Mouse (Mus musculus) intestine, embryonic 16.5 days (tissue): ENCODE data around the gene Casp9. TPM values are rescaled to one million over a fixed set of nuclear protein-coding genes. Genes with fewer than 3 reads are reported as not detected.
"Not testable (repeated sequence)": the region's sequence is repeated elsewhere in the genome, so short reads cannot be mapped to it uniquely, and the experiment has no call there.

Experiments
- ATAC-seq: fragments of 200-750 bp; cut with Nextera tagmentation; 2 replicates; pipeline ENCODE4 v1.8.0; 2017; ENCODE audit warnings: moderate TSS enrichment, moderate library complexity
- H3K27ac ChIP-seq: fragments of 300-500 bp; sonication (generic); 2 replicates; pipeline ENCODE4 v1.5.1; 2014; ENCODE audit warnings: mild to moderate bottlenecking, low read length
- H3K27me3 ChIP-seq: fragments of 300-500 bp; sonication (generic); replicated peaks from 2 replicates; pipeline ENCODE4 v1.6.1; 2014; ENCODE audit warnings: low read length, control low read depth, mixed read lengths; ENCODE audit not compliant: control insufficient read depth, insufficient read depth
- H3K36me3 ChIP-seq: fragments of 300-500 bp; sonication (generic); 2 replicates; pipeline ENCODE4 v1.6.1; 2014; ENCODE audit warnings: low read length, control low read depth; ENCODE audit not compliant: control insufficient read depth, insufficient read depth
- H3K4me1 ChIP-seq: fragments of 300-500 bp; sonication (generic); 2 replicates; pipeline ENCODE4 v1.6.1; 2014; ENCODE audit warnings: low read length, control low read depth, mixed read lengths; ENCODE audit not compliant: control insufficient read depth, insufficient read depth
- H3K4me2 ChIP-seq: fragments of 300-500 bp; sonication (generic); 2 replicates; pipeline ENCODE4 v1.6.1; 2014; ENCODE audit warnings: low read depth, low read length, control low read depth
- H3K4me3 ChIP-seq: fragments of 300-500 bp; sonication (generic); 2 replicates; pipeline ENCODE4 v1.5.1; 2014; ENCODE audit warnings: mild to moderate bottlenecking, low read length
- H3K9ac ChIP-seq: fragments of 300-500 bp; sonication (generic); 2 replicates; pipeline ENCODE4 v1.6.1; 2014; ENCODE audit warnings: low read depth, low read length
- H3K9me3 ChIP-seq: fragments of 300-500 bp; sonication (generic); 2 replicates; pipeline ENCODE4 v1.6.1; 2016; ENCODE audit warnings: low read length, control low read depth; ENCODE audit not compliant: control insufficient read depth
- WGBS: fragments of 180-500 bp; shearing (Covaris S2); extraction: QIAGEN DNeasy Blood & Tissue Kit; methylation state at CpG from one replicate; pipeline ENCODE4 v1.1.7; 2014; 5-methylcytosine and 5-hydroxymethylcytosine counted together
- polyA plus RNA-seq: library from polyadenylated mRNA; unstranded; fragments of >200 nt; fragmentation: Nextera tagmentation; extraction: Ambion mirVana; gene quantifications from 2 replicates; pipeline ENCODE4 v1.2.1, GENCODE M21; 2015

The Casp9 gene
- polyA plus RNA-seq, 1 experiment from 2014 or later: 21.3 TPM

DNA sequence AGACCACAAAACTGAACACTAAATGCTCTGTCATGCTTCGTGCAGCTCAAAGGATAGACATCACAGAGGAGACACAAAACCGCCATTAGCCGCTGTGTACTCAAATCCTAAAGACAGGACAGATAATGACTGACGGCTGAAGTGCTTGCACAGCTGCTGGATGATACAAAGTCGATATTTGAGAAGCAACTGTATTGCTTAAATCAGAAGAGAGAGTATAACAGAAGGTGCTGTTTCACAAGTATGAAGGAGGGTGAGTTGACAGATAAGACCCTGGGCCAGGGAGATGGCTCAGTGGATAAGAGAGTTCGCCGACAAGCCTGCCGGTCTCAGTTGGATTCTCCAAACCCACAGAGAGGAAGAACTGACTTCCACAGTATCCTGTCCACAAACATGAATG is 21.6 kb upstream of the Casp9 start:
- H3K36me3 ChIP-seq: peaks cover 16% of the 10 kb centered on the region
- 90% methylated on average over 8 of the region's 8 CpGs for WGBS
- no peak overlapping the region for H3K4me3 ChIP-seq
- H3K27ac ChIP-seq: no peak overlapping the region
- ATAC-seq: no peak
- no peak overlapping the region for H3K4me2 ChIP-seq
- no peaks in the 10 kb centered on the region for H3K9me3 ChIP-seq
- no peak overlapping the region for H3K9ac ChIP-seq
- no peaks in the 10 kb centered on the region for H3K27me3 ChIP-seq
- peaks cover 12% of the 10 kb centered on the region for H3K4me1 ChIP-seq

DNA sequence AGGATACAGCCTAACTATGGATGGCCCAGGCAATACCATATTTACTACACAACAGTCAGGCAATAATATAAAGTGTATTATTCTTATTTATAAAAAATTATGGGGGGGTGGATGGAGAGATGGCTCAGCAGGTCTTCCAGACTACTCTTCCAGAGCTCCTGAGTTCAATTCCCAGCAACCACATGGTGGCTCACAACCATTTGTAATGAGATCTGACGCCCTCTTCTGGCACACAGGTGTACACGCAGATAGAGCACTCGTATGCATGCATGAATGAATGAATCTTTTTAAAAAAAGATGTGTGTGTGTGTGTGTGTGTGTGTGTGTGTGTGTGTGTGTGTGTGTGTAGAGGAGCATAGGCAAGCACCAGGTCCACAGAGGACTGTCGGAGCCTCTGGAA is 20.4 kb upstream of the Casp9 start:
- H3K36me3 ChIP-seq: peaks cover 12% of the 10 kb centered on the region
- not testable (repeated sequence) for H3K4me3 ChIP-seq, H3K9ac ChIP-seq, H3K4me1 ChIP-seq, H3K27ac ChIP-seq, H3K4me2 ChIP-seq, H3K9me3 ChIP-seq, ATAC-seq, H3K27me3 ChIP-seq
- 84% methylated on average over 4 of the region's 4 CpGs for WGBS

GRCm38 (mm10) chr4:141779828-141780227 is 13.6 kb upstream of the Casp9 start:
- Histone ChIP-seq H3K27ac (no peak overlapping the region), H3K27me3 (no peaks in the 10 kb centered on the region), H3K4me1 (no peaks in the 10 kb centered on the region), H3K9me3 (no peaks in the 10 kb centered on the region), H3K4me2 (no peak overlapping the region), H3K36me3 (peaks cover 23% of the 10 kb centered on the region; the same call in 1 of the 2 replicates), H3K4me3 (no peak overlapping the region), H3K9ac (no peak overlapping the region)
- WGBS: 91% methylated on average over 8 of the region's 8 CpGs
- no peak for ATAC-seq

DNA sequence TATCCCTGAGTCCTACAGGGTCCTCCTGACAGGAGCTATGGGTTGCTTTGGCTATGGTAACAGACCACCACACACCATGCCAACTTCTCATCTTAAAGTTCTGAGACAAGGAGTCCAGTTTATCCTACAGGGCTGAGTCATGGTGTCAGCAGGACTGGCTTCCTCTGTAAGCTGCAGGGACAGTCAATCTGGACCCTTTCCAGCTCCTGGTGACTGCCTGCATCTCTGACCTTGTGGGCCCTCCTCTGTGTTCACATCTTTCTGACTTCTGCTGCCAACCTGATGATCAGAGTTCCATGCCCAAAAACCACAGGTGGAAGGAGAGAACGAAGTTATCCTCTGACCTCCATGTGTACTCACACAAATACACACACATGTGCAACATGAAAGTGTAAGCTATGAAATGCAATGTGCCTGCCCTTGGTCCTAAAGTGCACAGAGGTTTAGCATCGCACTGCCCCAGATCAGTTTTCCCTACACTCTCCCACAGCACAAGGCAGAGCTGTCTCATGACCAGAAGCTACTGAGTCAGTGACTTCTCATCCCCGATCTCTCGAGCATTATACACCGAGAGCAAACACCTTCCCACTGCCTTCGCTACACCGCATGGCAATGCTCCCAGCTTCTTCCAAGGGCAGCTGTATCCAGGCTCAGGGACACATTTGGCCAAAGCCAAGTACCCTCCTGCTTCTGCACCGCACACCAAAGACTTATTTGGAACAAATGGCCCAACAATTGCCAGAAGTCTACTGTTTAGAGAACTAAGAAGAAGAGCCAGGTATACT is 12.0 kb upstream of the Casp9 start:
- Histone ChIP-seq H3K27ac (no peak overlapping the region), H3K4me2 (no peak overlapping the region), H3K9ac (no peak overlapping the region), H3K4me3 (no peak overlapping the region), H3K4me1 (no peaks in the 10 kb centered on the region), H3K9me3 (no peaks in the 10 kb centered on the region), H3K27me3 (no peaks in the 10 kb centered on the region), H3K36me3 (peaks cover 23% of the 10 kb centered on the region; the same call in 1 of the 2 replicates)
- ATAC-seq: no peak
- 95% methylated on average over 8 of the region's 8 CpGs for WGBS

- H3K36me3 ChIP-seq: 0 out of 2 replicates have a peak, but pooled peaks cover 15% of the 10 kb centered on the region
- no peak overlapping the region for H3K4me2 ChIP-seq
- WGBS: 76% methylated on average over 5 of the region's 5 CpGs
- H3K4me3 ChIP-seq: no peak overlapping the region
- no peak for ATAC-seq
- no peaks in the 10 kb centered on the region for H3K9me3 ChIP-seq
- H3K27me3 ChIP-seq: no peaks in the 10 kb centered on the region
- H3K9ac ChIP-seq: no peak overlapping the region
- peaks cover 4% of the 10 kb centered on the region; the same call in 1 of the 2 replicates for H3K4me1 ChIP-seq
- no peak overlapping the region for H3K27ac ChIP-seq
Observed at GRCm38 (mm10) chr4:141784835-141785234, 8.6 kb upstream of the Casp9 start.

- Histone ChIP-seq H3K36me3 (0 out of 2 replicates have a peak, but pooled peaks cover 11% of the 10 kb centered on the region), H3K9me3 (no peaks in the 10 kb centered on the region), H3K4me1 (peaks cover 9% of the 10 kb centered on the region; the same call in 1 of the 2 replicates), H3K4me3 (no peak overlapping the region), H3K27me3 (no peaks in the 10 kb centered on the region), H3K27ac (no peak overlapping the region), H3K4me2 (no peak overlapping the region), H3K9ac (no peak overlapping the region)
- 89% methylated on average over 13 of the region's 13 CpGs for WGBS
- ATAC-seq: no peak
Observed at GRCm38 (mm10) chr4:141786141-141786540, 7.3 kb upstream of the Casp9 start.

GRCm38 (mm10) chr4:141787046-141787445 is 6.4 kb upstream of the Casp9 start:
- ATAC-seq: no peak
- Histone ChIP-seq H3K4me2 (no peak overlapping the region), H3K4me1 (peaks cover 12% of the 10 kb centered on the region; the same call in 1 of the 2 replicates), H3K27me3 (no peaks in the 10 kb centered on the region), H3K27ac (no peak overlapping the region), H3K4me3 (no peak overlapping the region), H3K9ac (no peak overlapping the region), H3K9me3 (no peaks in the 10 kb centered on the region), H3K36me3 (0 out of 2 replicates have a peak, but pooled peaks cover 3% of the 10 kb centered on the region)
- 64% methylated on average over 6 of the region's 6 CpGs for WGBS

DNA sequence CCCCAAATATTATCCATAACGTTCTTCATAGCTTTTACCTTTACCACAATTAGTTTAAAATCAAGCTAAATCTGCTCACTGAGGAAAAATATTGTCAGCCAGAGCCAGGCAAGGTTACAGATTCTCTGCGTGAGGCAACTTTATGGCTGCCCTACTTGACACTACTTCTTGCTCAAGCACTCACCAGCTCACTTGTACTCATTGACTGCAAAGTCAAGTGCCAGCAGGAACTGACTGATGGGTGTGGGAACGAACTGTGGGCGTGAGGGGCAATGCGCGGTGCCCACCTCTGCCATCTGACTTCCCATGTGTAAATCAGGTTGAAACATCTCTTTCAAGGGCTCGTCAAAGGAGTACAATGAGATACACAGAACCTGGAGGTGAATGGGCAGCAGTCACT is 6.0 kb upstream of the Casp9 start:
- ATAC-seq: no peak

DNA sequence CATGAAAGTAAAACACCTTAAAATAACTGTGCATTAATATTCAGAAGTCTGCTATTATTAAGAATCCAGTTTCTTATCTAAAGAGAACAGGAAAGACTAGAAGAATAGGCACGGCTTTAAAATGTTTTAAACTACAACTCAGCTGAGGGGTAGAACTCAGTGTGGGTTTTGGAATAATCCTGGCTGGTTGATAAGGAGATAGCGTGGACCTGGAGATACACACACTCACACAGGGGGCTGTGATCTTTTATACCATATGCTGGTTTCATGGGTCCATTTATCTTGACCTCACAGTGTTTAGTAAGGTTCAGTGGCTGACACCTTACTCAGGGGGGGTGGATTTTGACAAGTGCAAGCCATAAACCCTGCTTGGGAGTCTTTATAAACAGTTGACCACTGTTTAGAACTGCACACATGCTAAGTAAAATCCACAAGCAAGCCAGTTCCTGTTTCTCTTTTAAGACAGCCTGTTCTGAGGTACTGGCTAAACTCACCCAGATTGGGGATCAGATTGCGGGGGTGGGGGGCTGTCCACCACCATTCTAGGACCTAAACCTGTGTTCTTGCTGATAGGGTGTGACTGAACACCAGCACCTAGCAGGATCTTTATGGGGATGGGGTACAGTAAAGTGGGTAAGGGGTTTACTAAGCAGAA is 3.7 kb upstream of the Casp9 start:
- no peaks in the 10 kb centered on the region for H3K27me3 ChIP-seq
- 30% methylated on average over 3 of the region's 3 CpGs for WGBS
- H3K9me3 ChIP-seq: no peaks in the 10 kb centered on the region
- H3K27ac ChIP-seq: peak overlapping the region; percentile 85
- 0 out of 2 replicates have a peak, but pooled peaks cover 3% of the 10 kb centered on the region for H3K36me3 ChIP-seq
- peaks cover 15% of the 10 kb centered on the region; the same call in 1 of the 2 replicates for H3K4me1 ChIP-seq
- H3K9ac ChIP-seq: peak overlapping the region; percentile 94
- peak overlapping the region; percentile 96 for H3K4me3 ChIP-seq
- peak overlapping the region; percentile 95 for H3K4me2 ChIP-seq
- no peak for ATAC-seq

More for the DNA sequence above, 6.0 kb upstream of the Casp9 start:
- H3K27ac ChIP-seq: no peak overlapping the region
- no peak overlapping the region for H3K4me3 ChIP-seq
- peaks cover 12% of the 10 kb centered on the region; the same call in 1 of the 2 replicates for H3K4me1 ChIP-seq
- no peaks in the 10 kb centered on the region for H3K27me3 ChIP-seq
- H3K9me3 ChIP-seq: no peaks in the 10 kb centered on the region
- H3K9ac ChIP-seq: no peak overlapping the region
- H3K4me2 ChIP-seq: no peak overlapping the region
- H3K36me3 ChIP-seq: 0 out of 2 replicates have a peak, but pooled peaks cover 3% of the 10 kb centered on the region
- 91% methylated on average over 7 of the region's 7 CpGs for WGBS
